Mouse (Mus musculus): ENCODE measurements at regions not wholly inside any gene's neighbourhood (a gene's known extent, or its start where the extent isn't known, plus 50 kb on each side); places are given as distances from the start of the nearest gene placed in this dataset.
A peak's percentile ranks its signal among the peaks of the same experiment; 100 is the strongest.

DNA sequence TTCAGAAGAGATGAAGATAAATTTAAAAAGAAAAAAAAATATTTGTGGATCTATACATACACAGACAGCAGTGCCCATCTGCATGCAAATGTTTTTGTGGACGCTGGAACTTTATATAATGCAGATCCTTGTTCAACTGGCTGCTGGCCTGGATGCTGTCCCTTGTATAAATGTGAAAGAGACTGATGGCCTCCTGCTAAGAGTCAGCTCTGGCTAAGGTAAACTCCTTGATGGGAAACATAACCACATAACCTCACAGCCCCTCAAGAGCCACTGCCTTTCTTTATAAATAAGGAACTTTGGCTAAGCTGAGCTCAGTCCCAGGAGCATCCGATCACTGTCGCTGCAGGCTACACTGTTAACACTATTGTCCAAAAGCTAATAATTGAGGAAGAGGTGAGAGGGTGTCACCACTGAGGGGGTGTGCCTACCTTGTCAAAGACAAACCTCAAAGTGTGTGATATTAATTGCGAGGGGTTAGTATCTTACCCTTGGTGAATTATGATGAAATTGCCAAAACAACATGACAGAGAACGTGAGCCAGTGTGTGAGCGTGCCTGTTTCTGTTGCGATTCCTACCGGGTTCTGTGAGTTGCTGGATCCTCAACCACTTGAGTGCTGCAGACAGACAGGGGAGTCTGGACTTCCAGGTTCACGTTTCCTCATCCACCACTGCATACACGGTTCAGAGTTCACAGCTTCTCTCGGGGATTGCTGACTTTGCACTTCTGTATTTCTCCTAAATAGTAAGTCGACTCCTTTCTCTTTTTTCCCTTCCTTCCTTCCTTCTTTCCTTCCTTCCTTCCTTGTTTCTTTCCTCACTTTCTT is 417.1 kb downstream of the Wdr11 start:
- TF ChIP-seq MAFK (IDR thresholded peaks at IDR 0.05; ENCODE audit: insufficient replicate concordance, low read length) = 0 out of 2 replicates have a peak, but pooled peaks have one; percentile 44
- TF ChIP-seq ELF1 (IDR thresholded peaks at IDR 0.05; ENCODE audit: low read depth, low read length) = no peak
- TF ChIP-seq EP300 (IDR thresholded peaks at IDR 0.05; ENCODE audit: low read length) = no peak
- dilution Hi-C loops (cut with MboI; ENCODE audit: extremely low pct_ligation_motif_present, extremely low pct_unique_long_range_greater_than_20kb, low sequenced_read_pairs) (no loop called here), in situ Hi-C loops (cut with MboI; ENCODE audit: low pct_ligation_motif_present, low pct_unique_long_range_greater_than_20kb, low sequenced_read_pairs) (no loop called here)
- DNase-seq (ENCODE audit: extremely low read depth) = no peak
- no peak overlapping the region for H3K4me3 ChIP-seq (replicated peaks in 1 of 3; ENCODE audit: low read depth in 2 of 3, low read length in 2 of 3, poor library complexity in 1 of 3)
- H3K27ac ChIP-seq (ENCODE audit: insufficient read depth, low read depth) = no peak overlapping the region
- no peaks in the 10 kb centered on the region for H3K36me3 ChIP-seq (replicated peaks in 1 of 2; ENCODE audit: control insufficient read depth in 1 of 2, insufficient read depth in 1 of 2, low read length in 1 of 2)
- no peaks in the 10 kb centered on the region for H3K79me2 ChIP-seq (replicated peaks; ENCODE audit: control insufficient read depth, extremely low read depth, insufficient read depth, poor library complexity, severe bottlenecking)
- peaks cover 69% of the 10 kb centered on the region for H3K27me3 ChIP-seq (replicated peaks)
- H3K9ac ChIP-seq (ENCODE audit: insufficient read depth, low read depth) = no peak overlapping the region
- no peak overlapping the region for H3K4me2 ChIP-seq (ENCODE audit: insufficient read depth, low read depth, poor library complexity, severe bottlenecking)
- no peaks in the 10 kb centered on the region for H3K4me1 ChIP-seq (ENCODE audit: control insufficient read depth in 1 of 2, insufficient read depth in 2 of 2)
- no peaks in the 10 kb centered on the region for H3K9me3 ChIP-seq (replicated peaks; ENCODE audit: low read length)

DNA sequence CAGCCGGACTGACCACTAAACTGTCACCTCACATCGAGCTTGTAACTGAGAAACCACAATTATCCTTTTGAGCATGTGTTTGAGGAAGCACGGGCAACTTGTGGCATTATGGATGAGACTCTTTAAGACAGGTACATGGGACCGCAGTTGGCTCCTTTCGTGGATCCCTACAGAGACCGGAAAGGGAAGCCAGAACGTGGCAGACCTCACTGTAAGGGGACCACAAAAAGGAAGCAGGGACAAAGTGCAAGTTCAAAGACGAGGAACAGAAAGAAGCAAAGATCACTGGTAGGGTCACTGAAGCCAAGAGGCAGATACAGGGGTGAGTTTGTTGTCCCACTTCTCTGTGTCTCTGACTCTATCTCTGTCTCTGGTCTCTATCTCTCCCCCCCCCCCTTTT is 420.4 kb downstream of the Wdr11 start:
- no peak overlapping the region for H3K9ac ChIP-seq (ENCODE audit: insufficient read depth, low read depth)
- peak overlapping the region; percentile 2; the same call in 1 of the 2 replicates for H3K4me2 ChIP-seq (ENCODE audit: insufficient read depth, low read depth, poor library complexity, severe bottlenecking)
- dilution Hi-C loops (cut with MboI; ENCODE audit: extremely low pct_ligation_motif_present, extremely low pct_unique_long_range_greater_than_20kb, low sequenced_read_pairs) = no loop called here
- H3K27me3 ChIP-seq (replicated peaks) = peaks cover 68% of the 10 kb centered on the region
- no peaks in the 10 kb centered on the region for H3K9me3 ChIP-seq (replicated peaks; ENCODE audit: low read length)
- no peak for DNase-seq (ENCODE audit: extremely low read depth)
- H3K27ac ChIP-seq (ENCODE audit: insufficient read depth, low read depth) = no peak overlapping the region
- no peaks in the 10 kb centered on the region for H3K79me2 ChIP-seq (replicated peaks; ENCODE audit: control insufficient read depth, extremely low read depth, insufficient read depth, poor library complexity, severe bottlenecking)
- H3K4me3 ChIP-seq (replicated peaks in 1 of 3; ENCODE audit: low read depth in 2 of 3, low read length in 2 of 3, poor library complexity in 1 of 3) = no peak overlapping the region
- H3K4me1 ChIP-seq (ENCODE audit: control insufficient read depth in 1 of 2, insufficient read depth in 2 of 2) = no peaks in the 10 kb centered on the region
- TF ChIP-seq TBP (conservative IDR thresholded peaks at IDR 0.05; ENCODE audit: low read depth, low read length) (no peak), CHD1 (IDR thresholded peaks at IDR 0.05; ENCODE audit: low read depth, low read length) (no peak), ZNF384 (IDR thresholded peaks at IDR 0.05; ENCODE audit: low read depth, low read length) (no peak), RCOR1 (conservative IDR thresholded peaks at IDR 0.05; ENCODE audit: low read depth, low read length) (no peak)
- in situ Hi-C loops (cut with MboI; ENCODE audit: low pct_ligation_motif_present, low pct_unique_long_range_greater_than_20kb, low sequenced_read_pairs) = no loop called here
- H3K36me3 ChIP-seq (replicated peaks in 1 of 2; ENCODE audit: control insufficient read depth in 1 of 2, insufficient read depth in 1 of 2, low read length in 1 of 2) = no peaks in the 10 kb centered on the region

DNA sequence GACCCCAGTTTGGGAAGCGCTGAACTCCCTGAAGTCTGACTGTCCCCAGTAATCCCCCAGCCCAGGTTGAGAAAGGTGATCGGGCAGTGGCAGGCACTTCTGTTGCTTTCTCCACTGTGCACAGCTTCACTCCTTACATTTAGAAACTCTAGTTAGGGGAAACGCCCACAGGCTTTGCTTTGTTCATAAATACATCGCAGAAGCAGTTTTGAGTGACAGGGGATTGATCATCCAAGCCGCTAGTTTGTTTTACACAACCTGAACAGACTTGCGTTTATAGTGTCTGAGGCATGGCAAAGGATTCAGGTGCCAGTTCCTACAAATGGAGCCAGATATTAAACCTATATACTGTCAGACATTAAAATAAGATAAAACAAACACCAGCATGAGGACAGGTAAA is 421.4 kb downstream of the Wdr11 start:
- no peak overlapping the region for H3K9ac ChIP-seq (ENCODE audit: insufficient read depth, low read depth)
- no peak overlapping the region for H3K4me2 ChIP-seq (ENCODE audit: insufficient read depth, low read depth, poor library complexity, severe bottlenecking)
- H3K36me3 ChIP-seq (replicated peaks in 1 of 2; ENCODE audit: control insufficient read depth in 1 of 2, insufficient read depth in 1 of 2, low read length in 1 of 2) = no peaks in the 10 kb centered on the region
- no peak overlapping the region for H3K27ac ChIP-seq (ENCODE audit: insufficient read depth, low read depth)
- DNase-seq (ENCODE audit: extremely low read depth) = no peak
- no peaks in the 10 kb centered on the region for H3K4me1 ChIP-seq (ENCODE audit: control insufficient read depth in 1 of 2, insufficient read depth in 2 of 2)
- H3K27me3 ChIP-seq (replicated peaks) = peaks cover 66% of the 10 kb centered on the region
- dilution Hi-C loops (cut with MboI; ENCODE audit: extremely low pct_ligation_motif_present, extremely low pct_unique_long_range_greater_than_20kb, low sequenced_read_pairs) (no loop called here), in situ Hi-C loops (cut with MboI; ENCODE audit: low pct_ligation_motif_present, low pct_unique_long_range_greater_than_20kb, low sequenced_read_pairs) (no loop called here)
- TF ChIP-seq JUN (IDR thresholded peaks at IDR 0.05; ENCODE audit: insufficient read depth, low read depth, low read length) (no peak), MEF2A (IDR thresholded peaks at IDR 0.05; ENCODE audit: borderline replicate concordance, low read depth, low read length) (no peak)
- no peaks in the 10 kb centered on the region for H3K79me2 ChIP-seq (replicated peaks; ENCODE audit: control insufficient read depth, extremely low read depth, insufficient read depth, poor library complexity, severe bottlenecking)
- H3K9me3 ChIP-seq (replicated peaks; ENCODE audit: low read length) = no peaks in the 10 kb centered on the region
- no peak overlapping the region for H3K4me3 ChIP-seq (replicated peaks in 1 of 3; ENCODE audit: low read depth in 2 of 3, low read length in 2 of 3, poor library complexity in 1 of 3)

All from CH12.LX (cell line).